Mouse (Mus musculus) megakaryocyte, embryonic 14.5 days (primary cell): ENCODE measurements around the gene Diexf. TPM values are rescaled to one million over a fixed set of nuclear protein-coding genes. Genes with fewer than 3 reads are reported as not detected.

Source experiments
- H3K27me3 ChIP-seq: replicated peaks from 2 replicates; pipeline ENCODE3; 2012; ENCODE audit warnings: inconsistent platforms
- H3K36me3 ChIP-seq: replicated peaks from 2 replicates; pipeline ENCODE3; 2012; ENCODE audit warnings: low read length, inconsistent platforms, mixed read lengths
- H3K4me1 ChIP-seq: 2 replicates; pipeline ENCODE4 v1.6.1; 2012; ENCODE audit warnings: inconsistent platforms
- H3K4me3 ChIP-seq: replicated peaks from 2 replicates; pipeline ENCODE3; 2012; ENCODE audit warnings: moderate library complexity, mild to moderate bottlenecking, inconsistent platforms
- H3K9me3 ChIP-seq: 2 replicates; pipeline ENCODE4 v1.6.1; 2012; ENCODE audit warnings: inconsistent platforms
- FLI1 ChIP-seq: IDR thresholded peaks from 2 replicates; pipeline ENCODE4 v1.6.1; 2012; ENCODE audit warnings: low read length, inconsistent platforms, mixed read lengths
- GATA1 ChIP-seq: IDR thresholded peaks from 3 replicates; pipeline ENCODE4 v1.6.1; 2012; ENCODE audit warnings: mixed read lengths, low read length, inconsistent platforms, borderline replicate concordance
- polyA plus RNA-seq: library from polyadenylated mRNA; stranded (reverse); fragments of >175 nt; gene quantifications from 2 replicates; pipeline ENCODE4 v1.2.3, GENCODE M21; 2012; ENCODE audit warnings: low replicate concordance; ENCODE audit not compliant: insufficient read depth

Diexf gene
- polyA plus RNA-seq, 1 experiment = 0.84 TPM

GRCm38 (mm10) chr1:193062618-193063017, 67.5 kb downstream of the Diexf start:
- TF ChIP-seq FLI1 = no peak
- no peak for TF ChIP-seq GATA1
- Histone ChIP-seq H3K4me3 (no peak overlapping the region), H3K9me3 (no peaks in the 10 kb centered on the region), H3K27me3 (peaks cover 1% of the 10 kb centered on the region), H3K36me3 (no peaks in the 10 kb centered on the region), H3K4me1 (no peaks in the 10 kb centered on the region)

GRCm38 (mm10) chr1:193060167-193060566, 69.9 kb downstream of the Diexf start:
- no peaks in the 10 kb centered on the region for H3K4me1 ChIP-seq
- H3K27me3 ChIP-seq = peaks cover 1% of the 10 kb centered on the region
- H3K36me3 ChIP-seq = no peaks in the 10 kb centered on the region
- H3K4me3 ChIP-seq = no peak overlapping the region
- H3K9me3 ChIP-seq = no peaks in the 10 kb centered on the region
- TF ChIP-seq FLI1 (no peak), GATA1 (no peak)

GRCm38 (mm10) chr1:193059596-193059995, 70.5 kb downstream of the Diexf start:
- TF ChIP-seq GATA1 = no peak
- no peak for TF ChIP-seq FLI1
- Histone ChIP-seq H3K4me3 (no peak overlapping the region), H3K9me3 (no peaks in the 10 kb centered on the region), H3K36me3 (no peaks in the 10 kb centered on the region), H3K27me3 (peaks cover 1% of the 10 kb centered on the region), H3K4me1 (no peaks in the 10 kb centered on the region)

- Histone ChIP-seq H3K9me3 (peaks cover 5% of the 10 kb centered on the region; the same call in 1 of the 2 replicates), H3K4me1 (no peaks in the 10 kb centered on the region), H3K4me3 (no peak overlapping the region), H3K27me3 (no peaks in the 10 kb centered on the region), H3K36me3 (no peaks in the 10 kb centered on the region)
- no peak for TF ChIP-seq FLI1
- TF ChIP-seq GATA1 = no peak
These were observed 75.7 kb downstream of the Diexf start for GRCm38 (mm10) chr1:193054401-193054800.

- H3K4me1 ChIP-seq = no peaks in the 10 kb centered on the region
- no peaks in the 10 kb centered on the region for H3K27me3 ChIP-seq
- peaks cover 10% of the 10 kb centered on the region for H3K9me3 ChIP-seq
- no peak overlapping the region for H3K4me3 ChIP-seq
- TF ChIP-seq FLI1 (no peak), GATA1 (no peak)
- H3K36me3 ChIP-seq = no peaks in the 10 kb centered on the region
These were observed 77.0 kb downstream of the Diexf start for GRCm38 (mm10) chr1:193053065-193053464.

GRCm38 (mm10) chr1:193047616-193048015, 82.5 kb downstream of the Diexf start:
- H3K9me3 ChIP-seq = peaks cover 10% of the 10 kb centered on the region
- H3K36me3 ChIP-seq = no peaks in the 10 kb centered on the region
- TF ChIP-seq FLI1 (no peak), GATA1 (no peak)
- H3K27me3 ChIP-seq = no peaks in the 10 kb centered on the region
- H3K4me1 ChIP-seq = no peaks in the 10 kb centered on the region
- no peak overlapping the region for H3K4me3 ChIP-seq

GRCm38 (mm10) chr1:193042760-193043295, 87.2 kb downstream of the Diexf start:
- TF ChIP-seq FLI1 (no peak), GATA1 (no peak)
- Histone ChIP-seq H3K36me3 (no peaks in the 10 kb centered on the region), H3K9me3 (no peaks in the 10 kb centered on the region), H3K4me1 (no peaks in the 10 kb centered on the region), H3K27me3 (no peaks in the 10 kb centered on the region), H3K4me3 (no peak overlapping the region)

Other genes with a start within 250 kb of the Diexf start
- gene Syt14, start 94.5 kb downstream of the Diexf start, polyA plus RNA-seq = 0.21 TPM in 1 of 2 replicates, not detected in the other
- not detected in 2 replicates for gene Irf6, start 22.8 kb upstream of the Diexf start, polyA plus RNA-seq
- gene A130010J15Rik, start 37.8 kb upstream of the Diexf start, polyA plus RNA-seq = 1.0 and 1.5 TPM in 2 replicates
- gene Traf3ip3, start 71.4 kb upstream of the Diexf start, polyA plus RNA-seq = 7.6 and 33.7 TPM in 2 replicates
- gene Lamb3, start 77.4 kb upstream of the Diexf start, polyA plus RNA-seq = 0.31 TPM in 1 of 2 replicates, not detected in the other
- gene Hsd11b1, start 133.8 kb upstream of the Diexf start, polyA plus RNA-seq = 0.27 TPM in 1 of 2 replicates, not detected in the other
- 1.5 TPM in 1 of 2 replicates, not detected in the other for gene G0s2, start 142.9 kb upstream of the Diexf start, polyA plus RNA-seq
- gene Camk1g, start 240.0 kb upstream of the Diexf start, polyA plus RNA-seq = 0.09 TPM in 1 of 2 replicates, not detected in the other